Mouse (Mus musculus): Measurements from ENCODE around the gene Wdr83. TPM values are rescaled to one million over a fixed set of nuclear protein-coding genes. Genes with fewer than 3 reads are reported as not detected.

The Wdr83 gene
- polyA plus RNA-seq, 1 experiment from 2014 or later: 46.4 TPM

GRCm38 (mm10) chr8:85100076-85100665 lies 19.1 kb upstream of the Wdr83 start:
- H3K9me3 ChIP-seq (ENCODE audit: control insufficient read depth, low read length): no peaks in the 10 kb centered on the region
- DNase-seq (ENCODE audit: low spot score) (no peak), ATAC-seq (replicated peaks; ENCODE audit: low FRiP score) (no peak)
- WGBS: 68% methylated on average over 4 of the region's 4 CpGs
- no peaks in the 10 kb centered on the region for H3K27me3 ChIP-seq (replicated peaks; ENCODE audit: control insufficient read depth, insufficient read depth, low read length)
- no peak overlapping the region for H3K4me3 ChIP-seq (ENCODE audit: low read depth, low read length)
- peaks cover 11% of the 10 kb centered on the region; the same call in 1 of the 2 replicates for H3K36me3 ChIP-seq (ENCODE audit: control insufficient read depth, insufficient read depth, low read length)
- no peak overlapping the region for H3K4me2 ChIP-seq
- no peak overlapping the region for H3K9ac ChIP-seq (ENCODE audit: low read depth, low read length)
- H3K27ac ChIP-seq (ENCODE audit: low read depth, low read length): no peak overlapping the region
- no peaks in the 10 kb centered on the region for H3K4me1 ChIP-seq (replicated peaks; ENCODE audit: control insufficient read depth, insufficient read depth, low read length)

GRCm38 (mm10) chr8:85096850-85097249 lies 15.7 kb upstream of the Wdr83 start:
- no peak for ATAC-seq (replicated peaks; ENCODE audit: low FRiP score)
- no peak overlapping the region for H3K27ac ChIP-seq (ENCODE audit: low read depth, low read length)
- H3K36me3 ChIP-seq (ENCODE audit: control insufficient read depth, insufficient read depth, low read length): peaks cover 14% of the 10 kb centered on the region; the same call in 1 of the 2 replicates
- H3K9me3 ChIP-seq (ENCODE audit: control insufficient read depth, low read length): no peaks in the 10 kb centered on the region
- H3K9ac ChIP-seq (ENCODE audit: low read depth, low read length): no peak overlapping the region
- no peak for DNase-seq (ENCODE audit: low spot score)
- WGBS: 85% methylated on average over 4 of the region's 4 CpGs
- H3K27me3 ChIP-seq (replicated peaks; ENCODE audit: control insufficient read depth, insufficient read depth, low read length): no peaks in the 10 kb centered on the region
- H3K4me3 ChIP-seq (ENCODE audit: low read depth, low read length): no peak overlapping the region
- no peaks in the 10 kb centered on the region for H3K4me1 ChIP-seq (replicated peaks; ENCODE audit: control insufficient read depth, insufficient read depth, low read length)
- H3K4me2 ChIP-seq: no peak overlapping the region

- no peaks in the 10 kb centered on the region for H3K27me3 ChIP-seq (replicated peaks; ENCODE audit: control insufficient read depth, insufficient read depth, low read length)
- no peaks in the 10 kb centered on the region for H3K9me3 ChIP-seq (ENCODE audit: control insufficient read depth, low read length)
- 87% methylated on average over 16 of the region's 16 CpGs for WGBS
- DNase-seq (ENCODE audit: low spot score) (no peak), ATAC-seq (replicated peaks; ENCODE audit: low FRiP score) (no peak)
- peaks cover 14% of the 10 kb centered on the region; the same call in 1 of the 2 replicates for H3K36me3 ChIP-seq (ENCODE audit: control insufficient read depth, insufficient read depth, low read length)
- H3K9ac ChIP-seq (ENCODE audit: low read depth, low read length): no peak overlapping the region
- no peak overlapping the region for H3K4me3 ChIP-seq (ENCODE audit: low read depth, low read length)
- no peaks in the 10 kb centered on the region for H3K4me1 ChIP-seq (replicated peaks; ENCODE audit: control insufficient read depth, insufficient read depth, low read length)
- H3K4me2 ChIP-seq: no peak overlapping the region
- no peak overlapping the region for H3K27ac ChIP-seq (ENCODE audit: low read depth, low read length)
Observed at GRCm38 (mm10) chr8:85096196-85096595, 15.1 kb upstream of the Wdr83 start.

- H3K27ac ChIP-seq (ENCODE audit: low read depth, low read length): no peak overlapping the region
- 92% methylated on average over 7 of the region's 7 CpGs for WGBS
Observed at GRCm38 (mm10) chr8:85095566-85095965, 14.5 kb upstream of the Wdr83 start.

GRCm38 (mm10) chr8:85095051-85095450 lies 13.9 kb upstream of the Wdr83 start:
- H3K36me3 ChIP-seq (ENCODE audit: control insufficient read depth, insufficient read depth, low read length): peaks cover 14% of the 10 kb centered on the region; the same call in 1 of the 2 replicates
- no peaks in the 10 kb centered on the region for H3K4me1 ChIP-seq (replicated peaks; ENCODE audit: control insufficient read depth, insufficient read depth, low read length)
- WGBS: 91% methylated on average over 13 of the region's 13 CpGs
- H3K27ac ChIP-seq (ENCODE audit: low read depth, low read length): no peak overlapping the region
- no peaks in the 10 kb centered on the region for H3K9me3 ChIP-seq (ENCODE audit: control insufficient read depth, low read length)
- no peak for ATAC-seq (replicated peaks; ENCODE audit: low FRiP score)
- no peak overlapping the region for H3K4me2 ChIP-seq
- DNase-seq (ENCODE audit: low spot score): no peak
- H3K27me3 ChIP-seq (replicated peaks; ENCODE audit: control insufficient read depth, insufficient read depth, low read length): no peaks in the 10 kb centered on the region
- H3K9ac ChIP-seq (ENCODE audit: low read depth, low read length): no peak overlapping the region
- no peak overlapping the region for H3K4me3 ChIP-seq (ENCODE audit: low read depth, low read length)

More at GRCm38 (mm10) chr8:85095566-85095965, 14.5 kb upstream of the Wdr83 start:
- Histone ChIP-seq H3K27me3 (replicated peaks; ENCODE audit: control insufficient read depth, insufficient read depth, low read length) (no peaks in the 10 kb centered on the region), H3K4me1 (replicated peaks; ENCODE audit: control insufficient read depth, insufficient read depth, low read length) (no peaks in the 10 kb centered on the region), H3K4me2 (no peak overlapping the region), H3K36me3 (ENCODE audit: control insufficient read depth, insufficient read depth, low read length) (peaks cover 14% of the 10 kb centered on the region; the same call in 1 of the 2 replicates), H3K9me3 (ENCODE audit: control insufficient read depth, low read length) (no peaks in the 10 kb centered on the region), H3K9ac (ENCODE audit: low read depth, low read length) (no peak overlapping the region), H3K4me3 (ENCODE audit: low read depth, low read length) (no peak overlapping the region)
- no peak for ATAC-seq (replicated peaks; ENCODE audit: low FRiP score)
- no peak for DNase-seq (ENCODE audit: low spot score)

- H3K9ac ChIP-seq (ENCODE audit: low read depth, low read length): no peak overlapping the region
- no peaks in the 10 kb centered on the region for H3K9me3 ChIP-seq (ENCODE audit: control insufficient read depth, low read length)
- DNase-seq (ENCODE audit: low spot score) (no peak), ATAC-seq (replicated peaks; ENCODE audit: low FRiP score) (no peak; the same call in 1 of the 2 replicates)
- no peak overlapping the region for H3K4me2 ChIP-seq
- H3K4me1 ChIP-seq (replicated peaks; ENCODE audit: control insufficient read depth, insufficient read depth, low read length): no peaks in the 10 kb centered on the region
- H3K27me3 ChIP-seq (replicated peaks; ENCODE audit: control insufficient read depth, insufficient read depth, low read length): no peaks in the 10 kb centered on the region
- 50% methylated on average over 21 of the region's 21 CpGs for WGBS
- H3K4me3 ChIP-seq (ENCODE audit: low read depth, low read length): no peak overlapping the region
- H3K27ac ChIP-seq (ENCODE audit: low read depth, low read length): no peak overlapping the region
- H3K36me3 ChIP-seq (ENCODE audit: control insufficient read depth, insufficient read depth, low read length): peaks cover 14% of the 10 kb centered on the region; the same call in 1 of the 2 replicates
Observed at GRCm38 (mm10) chr8:85091526-85092090, 10.5 kb upstream of the Wdr83 start.

- no peaks in the 10 kb centered on the region for H3K4me1 ChIP-seq (replicated peaks; ENCODE audit: control insufficient read depth, insufficient read depth, low read length)
- H3K9me3 ChIP-seq (ENCODE audit: control insufficient read depth, low read length): no peaks in the 10 kb centered on the region
- peaks cover 14% of the 10 kb centered on the region; the same call in 1 of the 2 replicates for H3K36me3 ChIP-seq (ENCODE audit: control insufficient read depth, insufficient read depth, low read length)
- DNase-seq (ENCODE audit: low spot score): no peak
- H3K27me3 ChIP-seq (replicated peaks; ENCODE audit: control insufficient read depth, insufficient read depth, low read length): no peaks in the 10 kb centered on the region
- 94% methylated on average over 11 of the region's 11 CpGs for WGBS
- ATAC-seq (replicated peaks; ENCODE audit: low FRiP score): no peak
- H3K4me2 ChIP-seq: no peak overlapping the region
- H3K9ac ChIP-seq (ENCODE audit: low read depth, low read length): no peak overlapping the region
- H3K4me3 ChIP-seq (ENCODE audit: low read depth, low read length): no peak overlapping the region
- H3K27ac ChIP-seq (ENCODE audit: low read depth, low read length): no peak overlapping the region
Observed at GRCm38 (mm10) chr8:85090856-85091255, 9.8 kb upstream of the Wdr83 start.

- Histone ChIP-seq H3K27ac (ENCODE audit: low read depth, low read length) (no peak overlapping the region), H3K9ac (ENCODE audit: low read depth, low read length) (no peak overlapping the region), H3K4me3 (ENCODE audit: low read depth, low read length) (no peak overlapping the region), H3K4me2 (no peak overlapping the region), H3K9me3 (ENCODE audit: control insufficient read depth, low read length) (no peaks in the 10 kb centered on the region), H3K36me3 (ENCODE audit: control insufficient read depth, insufficient read depth, low read length) (peaks cover 6% of the 10 kb centered on the region; the same call in 1 of the 2 replicates), H3K4me1 (replicated peaks; ENCODE audit: control insufficient read depth, insufficient read depth, low read length) (peaks cover 7% of the 10 kb centered on the region), H3K27me3 (replicated peaks; ENCODE audit: control insufficient read depth, insufficient read depth, low read length) (no peaks in the 10 kb centered on the region)
- ATAC-seq (replicated peaks; ENCODE audit: low FRiP score) (no peak), DNase-seq (ENCODE audit: low spot score) (no peak)
- 73% methylated on average over 2 of the region's 2 CpGs for WGBS
Observed at GRCm38 (mm10) chr8:85088771-85089170, 7.7 kb upstream of the Wdr83 start.

- WGBS: 68% methylated on average over 3 of the region's 3 CpGs
- Histone ChIP-seq H3K27ac (ENCODE audit: low read depth, low read length) (no peak overlapping the region), H3K27me3 (replicated peaks; ENCODE audit: control insufficient read depth, insufficient read depth, low read length) (no peaks in the 10 kb centered on the region), H3K9me3 (ENCODE audit: control insufficient read depth, low read length) (no peaks in the 10 kb centered on the region), H3K4me1 (replicated peaks; ENCODE audit: control insufficient read depth, insufficient read depth, low read length) (peaks cover 26% of the 10 kb centered on the region), H3K9ac (ENCODE audit: low read depth, low read length) (no peak overlapping the region), H3K4me2 (no peak overlapping the region), H3K4me3 (ENCODE audit: low read depth, low read length) (no peak overlapping the region), H3K36me3 (ENCODE audit: control insufficient read depth, insufficient read depth, low read length) (peaks cover 6% of the 10 kb centered on the region; the same call in 1 of the 2 replicates)
- ATAC-seq (replicated peaks; ENCODE audit: low FRiP score) (no peak), DNase-seq (ENCODE audit: low spot score) (no peak)
Observed at GRCm38 (mm10) chr8:85086238-85086637, 5.1 kb upstream of the Wdr83 start.
